Mouse (Mus musculus) cerebellum, adult 11 months (tissue): Measurements from ENCODE around the gene Mcm7.
"Not testable (repeated sequence)": the region's sequence is repeated elsewhere in the genome, so short reads cannot be mapped to it uniquely, and the experiment has no call there.

Source experiments
- DNase-seq: peaks from one replicate; pipeline ENCODE4 v3.0.0; 2022

Gene Mcm7

GRCm38 (mm10) chr5:138171695-138172491 is at the start of gene Mcm7, which contains the start of gene Ap4m1:
Gene Mcm7 (minus strand): TSS chr5:138172422.
Gene Ap4m1 (plus strand): TSS chr5:138172002.
- peak; percentile 98 for DNase-seq

GRCm38 (mm10) chr5:138219864-138220263 is 47.6 kb upstream of the Mcm7 start:
- DNase-seq = no peak

- not testable (repeated sequence) for DNase-seq
These were observed 44.4 kb upstream of the Mcm7 start for GRCm38 (mm10) chr5:138216632-138217031.

GRCm38 (mm10) chr5:138207873-138208272 is 35.7 kb upstream of the Mcm7 start:
- no peak for DNase-seq

- DNase-seq = no peak
These were observed 35.0 kb upstream of the Mcm7 start for GRCm38 (mm10) chr5:138207253-138207652.

GRCm38 (mm10) chr5:138202086-138202485 is 29.9 kb upstream of the Mcm7 start:
- no peak for DNase-seq

- DNase-seq = no peak
These were observed 27.4 kb upstream of the Mcm7 start for GRCm38 (mm10) chr5:138199576-138199975.

- DNase-seq = no peak
These were observed 23.2 kb upstream of the Mcm7 start for GRCm38 (mm10) chr5:138195463-138195862.

GRCm38 (mm10) chr5:138194755-138195345 is 22.6 kb upstream of the Mcm7 start:
- peak; percentile 40 for DNase-seq

GRCm38 (mm10) chr5:138193771-138194727 is 21.8 kb upstream of the Mcm7 start, which contains the start of gene Mblac1:
Gene Mblac1 (plus strand): TSS chr5:138194314.
- DNase-seq = peak; percentile 86

- peak; percentile 69 for DNase-seq
These were observed 15.6 kb upstream of the Mcm7 start for GRCm38 (mm10) chr5:138187661-138188306.

- DNase-seq = peak; percentile 83
These were observed 14.9 kb upstream of the Mcm7 start, which contains the start of the genes Taf6 and Cnpy4 for GRCm38 (mm10) chr5:138186950-138187638. Gene Taf6 (minus strand): TSS chr5:138187451. Gene Cnpy4 (plus strand): TSS chr5:138187485.

GRCm38 (mm10) chr5:138173217-138173616 is 995 bp upstream of the Mcm7 start:
- no peak for DNase-seq

GRCm38 (mm10) chr5:138170936-138171561 is 1.2 kb downstream of the Mcm7 start:
- DNase-seq = peak; percentile 96

GRCm38 (mm10) chr5:138165594-138165993 is 6.6 kb downstream of the Mcm7 start:
- no peak for DNase-seq

- DNase-seq = no peak
These were observed 8.6 kb downstream of the Mcm7 start for GRCm38 (mm10) chr5:138163610-138164009.

- no peak for DNase-seq
These were observed 9.2 kb downstream of the Mcm7 start for GRCm38 (mm10) chr5:138163046-138163445.

GRCm38 (mm10) chr5:138160842-138161665 is 11.2 kb downstream of the Mcm7 start, which contains the start of gene Cops6:
Gene Cops6 (plus strand): TSS chr5:138161071.
- DNase-seq = peak; percentile 91

GRCm38 (mm10) chr5:138160224-138160762 is 11.9 kb downstream of the Mcm7 start:
- no peak for DNase-seq

- DNase-seq = peak; percentile 85
These were observed 16.7 kb downstream of the Mcm7 start, which contains the start of gene Zfp113 for GRCm38 (mm10) chr5:138155443-138155976. Gene Zfp113 (minus strand): TSS chr5:138155744.
